Mouse (Mus musculus): Measurements from ENCODE around the gene Gm28998.
"Not testable (repeated sequence)": the region's sequence is repeated elsewhere in the genome, so short reads cannot be mapped to it uniquely, and the experiment has no call there.

Gene Gm28998

GRCm38 (mm10) chrY:7253487-7253886 lies at the start of gene Gm28998:
Gene Gm28998, plus strand, starts transcription at chrY:7253787.
- not testable (repeated sequence) for DNase-seq

Data from thymus, postnatal 25 days (tissue).